Mouse (Mus musculus) hindbrain, postnatal 0 days (tissue): ENCODE data around the gene Nexn. TPM values are rescaled to one million over a fixed set of nuclear protein-coding genes. Genes with fewer than 3 reads are reported as not detected.

Experiments used
- ATAC-seq: fragments of 200-750 bp; cut with Nextera tagmentation; 2 replicates; pipeline ENCODE4 v1.8.0; 2017; ENCODE audit warnings: mild to moderate bottlenecking, moderate TSS enrichment, moderate library complexity
- DNase-seq: peaks from one replicate; pipeline ENCODE4 v3.0.0-alpha.2; 2015; ENCODE audit warnings: low spot score
- H3K27ac ChIP-seq: fragments of 300-500 bp; sonication (generic); 2 replicates; pipeline ENCODE4 v1.5.1; 2014; ENCODE audit warnings: mild to moderate bottlenecking
- H3K27me3 ChIP-seq: fragments of 300-500 bp; sonication (generic); 2 replicates; pipeline ENCODE4 v1.6.1; 2014; ENCODE audit warnings: low read length, mixed read lengths; ENCODE audit not compliant: insufficient read depth
- H3K36me3 ChIP-seq: fragments of 300-500 bp; sonication (generic); 2 replicates; pipeline ENCODE4 v1.6.1; 2014; ENCODE audit warnings: low read length, mixed read lengths; ENCODE audit not compliant: insufficient read depth
- H3K4me1 ChIP-seq: fragments of 300-500 bp; sonication (generic); 2 replicates; pipeline ENCODE4 v1.6.1; 2014; ENCODE audit warnings: antibody characterized with exemption, low read length, mixed read lengths; ENCODE audit not compliant: insufficient read depth
- H3K4me2 ChIP-seq: fragments of 300-500 bp; sonication (generic); 2 replicates; pipeline ENCODE4 v1.6.1; 2014; ENCODE audit warnings: low read depth, mild to moderate bottlenecking, low read length, moderate library complexity, mixed read lengths
- H3K4me3 ChIP-seq: fragments of 300-500 bp; sonication (generic); 2 replicates; pipeline ENCODE4 v1.5.1; 2014; ENCODE audit warnings: low read length
- H3K9ac ChIP-seq: fragments of 300-500 bp; sonication (generic); replicated peaks from 2 replicates; pipeline ENCODE4 v1.6.1; 2014; ENCODE audit warnings: mild to moderate bottlenecking, low read length, moderate library complexity, mixed read lengths
- H3K9me3 ChIP-seq: fragments of 300-500 bp; sonication (generic); 2 replicates; pipeline ENCODE4 v1.6.1; 2016; ENCODE audit warnings: low read length, mixed read lengths
- CTCF ChIP-seq: IDR thresholded peaks from 2 replicates; pipeline ENCODE4 v1.5.1; 2016; ENCODE audit warnings: antibody characterized with exemption, control low read depth, low read depth
- WGBS: fragments of 180-500 bp; shearing (Covaris S2); extraction: QIAGEN DNeasy Blood & Tissue Kit; methylation state at CpG from one replicate; pipeline ENCODE4 v1.1.7; 2014; 5-methylcytosine and 5-hydroxymethylcytosine counted together
- polyA plus RNA-seq: library from polyadenylated mRNA; unstranded; fragments of >200 nt; fragmentation: Nextera tagmentation; extraction: Ambion mirVana; gene quantifications from 2 replicates; pipeline ENCODE4 v1.2.1, GENCODE M21; 2015
- total RNA-seq: library from RNA; depleted of rRNA; stranded (reverse); fragments of >200 nt; gene quantifications from 2 replicates; pipeline ENCODE4 v1.2.3, GENCODE M21; 2014

The Nexn gene
- total and polyA plus RNA-seq, 2 experiments from 2014 or later, result 0.37 to 2.5 TPM

DNA sequence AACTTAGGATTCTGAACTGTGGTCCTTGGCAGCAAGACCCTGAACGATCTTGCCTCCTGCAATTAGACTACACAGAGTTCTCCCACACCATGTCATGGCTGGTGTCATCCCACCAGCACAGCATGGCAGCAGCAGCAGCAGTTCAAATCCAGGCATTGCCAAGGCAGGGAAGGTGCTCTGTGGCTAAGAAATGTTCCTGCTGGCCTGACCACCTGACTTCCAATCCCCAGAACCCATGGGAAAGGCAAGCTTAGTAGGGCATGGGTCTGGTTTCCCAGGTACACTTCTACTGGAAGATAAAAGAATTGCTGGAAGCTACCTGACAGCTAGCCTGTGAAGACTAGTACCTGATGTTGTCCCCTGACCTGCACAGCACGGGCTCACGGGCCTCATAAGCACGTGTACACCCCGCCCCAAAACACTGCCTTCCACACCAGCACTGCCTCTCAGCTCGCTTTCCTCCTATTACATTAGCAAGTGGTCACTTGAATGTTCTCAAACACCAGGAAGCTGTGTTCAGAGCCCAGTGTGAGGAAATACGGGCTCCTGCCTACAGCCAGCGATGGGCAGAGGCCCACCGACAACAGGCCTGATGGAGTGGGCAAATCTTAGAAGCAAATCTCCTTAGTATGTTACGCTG lies 5.0 kb upstream of the Nexn start:
- Histone ChIP-seq H3K4me2 (no peak overlapping the region), H3K4me3 (no peak overlapping the region), H3K36me3 (peaks cover 3% of the 10 kb centered on the region), H3K4me1 (no peaks in the 10 kb centered on the region), H3K27ac (no peak overlapping the region), H3K9me3 (no peaks in the 10 kb centered on the region), H3K27me3 (0 out of 2 replicates have a peak, but pooled peaks cover 6% of the 10 kb centered on the region), H3K9ac (no peak overlapping the region)
- no peak for ATAC-seq
- 89% methylated on average over 10 of the region's 10 CpGs for WGBS
- no peak for TF ChIP-seq CTCF
- no peak for DNase-seq

DNA sequence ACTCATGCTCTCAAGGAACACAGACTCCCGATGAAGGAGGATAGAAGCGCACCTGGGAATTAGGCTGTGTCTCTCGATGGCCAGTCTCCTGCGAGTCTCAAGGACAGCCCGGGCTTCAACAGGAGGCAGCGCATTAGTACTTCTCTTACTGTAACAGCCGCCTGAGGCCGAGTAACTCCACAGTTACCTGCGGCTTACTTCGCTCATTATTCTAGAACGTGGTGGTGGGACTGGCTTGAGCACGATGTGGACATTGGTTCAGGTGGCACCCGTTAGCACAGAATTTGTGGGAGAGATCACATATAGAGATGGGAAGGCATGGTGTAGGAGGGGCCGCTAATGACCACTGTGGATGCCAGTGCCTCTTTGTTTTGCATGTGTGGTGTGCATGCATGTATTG lies 1.9 kb upstream of the Nexn start:
- Histone ChIP-seq H3K9me3 (no peaks in the 10 kb centered on the region), H3K9ac (no peak overlapping the region), H3K27me3 (0 out of 2 replicates have a peak, but pooled peaks cover 6% of the 10 kb centered on the region), H3K4me1 (no peaks in the 10 kb centered on the region), H3K27ac (no peak overlapping the region), H3K4me3 (no peak overlapping the region), H3K4me2 (no peak overlapping the region), H3K36me3 (no peaks in the 10 kb centered on the region)
- no peak for TF ChIP-seq CTCF
- 93% methylated on average over 14 of the region's 14 CpGs for WGBS
- no peak for DNase-seq
- no peak for ATAC-seq

DNA sequence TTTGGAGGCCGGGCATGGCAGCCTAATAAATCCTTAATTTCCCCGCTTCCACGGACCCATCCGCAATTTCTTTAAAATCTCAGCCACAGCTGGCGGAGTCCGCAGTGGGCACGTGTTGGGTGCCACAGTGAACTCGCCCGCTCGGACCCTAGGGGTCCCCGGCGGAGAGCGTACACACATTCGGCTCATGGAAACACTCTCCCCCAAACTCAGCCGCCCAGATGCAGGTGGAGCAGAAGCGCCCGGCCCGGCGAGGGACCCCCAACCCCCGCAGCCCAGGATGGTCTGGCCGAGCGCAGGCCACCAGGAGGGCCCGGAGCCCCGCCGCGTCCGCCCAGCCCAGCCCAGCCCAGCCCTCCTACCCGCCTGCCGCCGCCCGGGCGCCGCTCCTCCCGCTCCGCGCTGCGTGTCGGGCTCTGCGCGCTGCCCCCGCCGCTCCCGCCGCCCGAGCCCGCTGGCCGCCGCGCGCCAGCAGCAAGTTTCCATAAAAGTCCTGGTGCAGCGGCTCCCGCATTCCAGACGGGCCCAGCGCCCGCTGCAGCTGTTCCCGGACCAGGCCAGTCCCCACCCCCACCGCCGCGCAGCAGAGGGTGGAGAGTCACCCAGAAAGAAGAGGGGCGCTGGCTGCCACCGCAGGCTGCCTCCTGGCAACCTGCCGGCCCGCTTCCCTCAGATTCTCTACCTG lies 657 bp downstream of the Nexn start:
- under 1% methylated on average over 55 of the region's 63 CpGs for WGBS
- Histone ChIP-seq H3K9me3 (no peaks in the 10 kb centered on the region), H3K36me3 (no peaks in the 10 kb centered on the region), H3K27ac (no peak overlapping the region), H3K27me3 (0 out of 2 replicates have a peak, but pooled peaks cover 6% of the 10 kb centered on the region), H3K4me3 (peak overlapping the region; percentile 47), H3K4me2 (peak overlapping the region; percentile 93), H3K9ac (peak overlapping the region; percentile 56), H3K4me1 (no peaks in the 10 kb centered on the region)
- ATAC-seq (peak; percentile 68), DNase-seq (peak; percentile 44)
- TF ChIP-seq CTCF, result no peak

DNA sequence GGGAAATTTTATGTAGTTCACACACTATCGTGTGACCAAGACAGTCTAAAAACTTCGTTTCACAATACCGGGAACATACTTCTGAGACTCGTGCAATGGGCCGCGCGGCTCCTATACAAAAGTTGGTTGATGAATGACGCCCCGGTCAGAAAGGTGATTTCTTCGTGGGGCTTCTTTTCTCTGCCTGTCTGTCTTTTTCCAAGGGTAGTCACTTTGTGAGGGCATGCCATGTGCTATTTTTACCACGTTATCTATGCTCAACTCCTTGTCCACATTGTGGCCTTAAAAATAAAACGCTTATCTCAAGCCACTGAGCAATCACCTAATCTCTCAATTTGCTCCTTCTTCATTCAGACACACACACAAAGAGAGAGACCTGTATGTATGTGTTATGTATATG lies 1.3 kb downstream of the Nexn start:
- no peak overlapping the region for H3K9ac ChIP-seq
- 0 out of 2 replicates have a peak, but pooled peaks cover 6% of the 10 kb centered on the region for H3K27me3 ChIP-seq
- no peak for TF ChIP-seq CTCF
- H3K9me3 ChIP-seq, result no peaks in the 10 kb centered on the region
- H3K36me3 ChIP-seq, result no peaks in the 10 kb centered on the region
- no peaks in the 10 kb centered on the region for H3K4me1 ChIP-seq
- peak overlapping the region; percentile 93 for H3K4me2 ChIP-seq
- no peak overlapping the region for H3K27ac ChIP-seq
- peak overlapping the region; percentile 47; the same call in 1 of the 2 replicates for H3K4me3 ChIP-seq
- 41% methylated on average over 12 of the region's 12 CpGs for WGBS
- ATAC-seq, result no peak
- DNase-seq, result no peak

DNA sequence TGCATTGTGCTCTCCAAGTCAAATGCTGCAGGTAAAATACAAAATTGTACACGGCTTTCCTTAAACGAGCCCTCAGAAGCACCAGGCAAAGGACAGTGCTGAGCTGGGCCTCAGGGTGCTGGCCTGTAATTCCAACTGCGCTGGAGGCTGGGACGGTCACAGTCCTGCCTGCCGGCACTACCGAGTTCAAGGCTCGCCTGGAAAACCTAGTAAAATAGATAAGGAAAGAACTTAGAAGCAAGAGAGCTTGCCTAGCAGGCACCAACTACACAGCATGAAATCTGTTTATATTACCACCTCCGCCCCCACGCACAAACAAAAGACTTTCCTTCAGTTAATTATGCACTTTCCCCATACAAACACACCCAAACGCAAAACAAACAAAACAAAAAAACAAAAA lies 1.8 kb downstream of the Nexn start:
- no peaks in the 10 kb centered on the region for H3K4me1 ChIP-seq
- no peak overlapping the region for H3K4me2 ChIP-seq
- H3K4me3 ChIP-seq, result no peak overlapping the region
- H3K9me3 ChIP-seq, result no peaks in the 10 kb centered on the region
- no peak for TF ChIP-seq CTCF
- no peak overlapping the region for H3K9ac ChIP-seq
- DNase-seq, result no peak
- H3K27me3 ChIP-seq, result 0 out of 2 replicates have a peak, but pooled peaks cover 6% of the 10 kb centered on the region
- H3K36me3 ChIP-seq, result no peaks in the 10 kb centered on the region
- ATAC-seq, result no peak
- no peak overlapping the region for H3K27ac ChIP-seq
- 59% methylated on average over 10 of the region's 10 CpGs for WGBS

DNA sequence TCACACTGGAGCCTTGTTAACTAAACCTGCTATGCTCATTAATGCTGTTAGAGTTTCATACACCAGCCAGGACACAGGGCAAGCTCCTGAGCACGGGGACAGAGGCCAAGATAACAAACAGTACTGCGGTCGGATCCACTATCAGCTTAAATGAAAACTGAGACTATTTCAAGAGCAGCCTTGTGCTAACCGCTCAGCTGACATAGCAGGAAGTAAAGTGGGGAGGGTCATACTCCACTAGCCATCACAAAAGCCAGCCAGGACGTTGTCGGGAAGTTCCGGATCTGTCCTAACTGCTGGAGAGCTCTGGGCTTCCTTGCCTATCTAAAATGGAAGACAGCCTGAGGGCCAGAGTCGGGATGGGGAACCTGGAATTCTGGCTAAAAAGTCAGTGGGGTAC lies 4.2 kb downstream of the Nexn start:
- Histone ChIP-seq H3K9me3 (no peaks in the 10 kb centered on the region), H3K4me1 (no peaks in the 10 kb centered on the region), H3K36me3 (no peaks in the 10 kb centered on the region), H3K4me3 (no peak overlapping the region), H3K4me2 (no peak overlapping the region), H3K27me3 (0 out of 2 replicates have a peak, but pooled peaks cover 5% of the 10 kb centered on the region), H3K27ac (no peak overlapping the region), H3K9ac (no peak overlapping the region)
- TF ChIP-seq CTCF, result no peak
- ATAC-seq, result no peak
- 25% methylated on average over 8 of the region's 8 CpGs for WGBS
- DNase-seq, result no peak

DNA sequence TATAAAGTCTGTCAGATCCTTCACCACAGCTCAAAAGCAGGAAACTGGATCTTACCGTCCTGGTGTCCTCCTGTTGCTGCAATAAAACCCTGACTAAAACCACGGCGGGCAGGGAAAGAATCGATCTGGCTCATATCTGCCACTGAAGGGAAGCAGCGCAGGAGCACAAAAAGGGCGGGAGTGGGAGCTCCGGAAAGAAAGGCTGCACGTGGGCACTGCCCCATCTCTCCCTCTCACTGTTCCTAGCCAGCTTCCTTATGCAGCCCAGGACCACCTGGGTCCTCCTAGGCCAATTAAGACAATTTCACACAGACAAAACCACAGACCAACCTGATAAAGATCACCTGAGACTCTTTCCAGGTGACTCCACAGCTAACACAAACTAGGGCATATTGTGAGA lies 4.7 kb downstream of the Nexn start:
- TF ChIP-seq CTCF, result no peak
- Histone ChIP-seq H3K9ac (no peak overlapping the region), H3K4me1 (no peaks in the 10 kb centered on the region), H3K36me3 (no peaks in the 10 kb centered on the region), H3K27me3 (no peaks in the 10 kb centered on the region), H3K9me3 (no peaks in the 10 kb centered on the region), H3K27ac (no peak overlapping the region), H3K4me3 (no peak overlapping the region), H3K4me2 (no peak overlapping the region)
- ATAC-seq, result no peak
- DNase-seq, result no peak
- WGBS, result 63% methylated on average over 8 of the region's 8 CpGs
